Mouse (Mus musculus) bone marrow, adult 2 months (tissue): ENCODE measurements around the gene Mvb12b.

Experiments used
- CTCF ChIP-seq: fragments of 200-500 bp; IDR thresholded peaks from 2 replicates; pipeline ENCODE4 v1.5.1; 2011; ENCODE audit warnings: low read length, control low read depth; ENCODE audit not compliant: control insufficient read depth, insufficient read depth
- POLR2A ChIP-seq: fragments of 200-500 bp; IDR thresholded peaks from 2 replicates; pipeline ENCODE4 v1.6.1; 2011; ENCODE audit warnings: low read depth, mild to moderate bottlenecking, control low read depth, low read length, borderline replicate concordance; ENCODE audit not compliant: control insufficient read depth

GRCm38 (mm10) chr2:33785596-33785995 lies 102.2 kb downstream of the Mvb12b start:
- TF ChIP-seq CTCF: no peak
- TF ChIP-seq POLR2A: no peak
